Mouse (Mus musculus) liver, embryonic 14.5 days (tissue): ENCODE measurements around the gene Foxn3. TPM values are rescaled to one million over a fixed set of nuclear protein-coding genes. Genes with fewer than 3 reads are reported as not detected.

ENCODE experiments used
- ATAC-seq: fragments of 200-750 bp; cut with Nextera tagmentation; 2 replicates; pipeline ENCODE4 v1.8.0; 2017; ENCODE audit warnings: moderate number of reproducible peaks, mild to moderate bottlenecking, moderate library complexity; ENCODE audit not compliant: insufficient read depth
- DNase-seq, 3 experiments: peaks; one replicate each; pipeline ENCODE4 v3.0.0-alpha.2; 2012 to 2013; ENCODE audit warnings: low read depth in 3 of 3, low spot score in 3 of 3
- H3K27ac ChIP-seq: fragments of 300-500 bp; sonication (generic); 2 replicates; pipeline ENCODE4 v1.5.1; 2014; ENCODE audit warnings: moderate library complexity, mild to moderate bottlenecking, control low read depth, inconsistent platforms
- H3K27me3 ChIP-seq: fragments of 300-500 bp; sonication (generic); 2 replicates; pipeline ENCODE4 v1.6.1; 2014; ENCODE audit warnings: mild to moderate bottlenecking, low read length, moderate library complexity; ENCODE audit not compliant: control insufficient read depth, insufficient read depth
- H3K36me3 ChIP-seq: fragments of 300-500 bp; sonication (generic); replicated peaks from 2 replicates; pipeline ENCODE4 v1.6.1; 2014; ENCODE audit warnings: low read depth; ENCODE audit not compliant: control insufficient read depth, insufficient read depth
- H3K4me1 ChIP-seq, 2 experiments: fragments of 200-500 bp in 1 of 2; fragments of 300-500 bp in 1 of 2; sonication (generic) in 1 of 2; replicated peaks; 2 replicates each; pipeline ENCODE4 v1.6.1; 2012 to 2014; ENCODE audit warnings: antibody characterized with exemption in 1 of 2, inconsistent platforms in 1 of 2, low read length in 1 of 2; ENCODE audit not compliant: control insufficient read depth in 2 of 2, insufficient read depth in 2 of 2
- H3K4me2 ChIP-seq: fragments of 300-500 bp; sonication (generic); 2 replicates; pipeline ENCODE4 v1.6.1; 2014; ENCODE audit warnings: low read depth, mild to moderate bottlenecking, control low read depth, moderate library complexity
- H3K4me3 ChIP-seq, 2 experiments: fragments of 200-500 bp in 1 of 2; fragments of 300-500 bp in 1 of 2; sonication (generic) in 1 of 2; 2 replicates each; pipeline ENCODE4 v1.5.1; 2012 to 2014; ENCODE audit warnings: low read depth in 2 of 2, low read length in 2 of 2, mild to moderate bottlenecking in 2 of 2, control low read depth in 1 of 2, inconsistent platforms in 1 of 2, moderate library complexity in 1 of 2; ENCODE audit not compliant: insufficient read depth in 1 of 2
- H3K9ac ChIP-seq: fragments of 300-500 bp; sonication (generic); replicated peaks from 2 replicates; pipeline ENCODE4 v1.6.1; 2014; ENCODE audit warnings: mild to moderate bottlenecking, control low read depth, moderate library complexity
- H3K9me3 ChIP-seq: fragments of 300-500 bp; sonication (generic); 2 replicates; pipeline ENCODE4 v1.6.1; 2016; ENCODE audit warnings: low read length, mixed read lengths; ENCODE audit not compliant: control insufficient read depth
- CTCF ChIP-seq: IDR thresholded peaks from 2 replicates; pipeline ENCODE4 v1.5.1; 2016; ENCODE audit warnings: antibody characterized with exemption, low read depth, control low read depth
- EP300 ChIP-seq: IDR thresholded peaks from 2 replicates; pipeline ENCODE4 v1.6.1; 2016; ENCODE audit warnings: antibody characterized with exemption, low read depth
- WGBS: fragments of 180-500 bp; shearing (Covaris S2); extraction: QIAGEN DNeasy Blood & Tissue Kit; methylation state at CpG from one replicate; pipeline ENCODE4 v1.1.7; 2014; ENCODE audit not compliant: insufficient replicate concordance; 5-methylcytosine and 5-hydroxymethylcytosine counted together
- polyA plus RNA-seq, 2 experiments: library from polyadenylated mRNA; depleted of rRNA in 1 of 2; stranded (reverse) in 1 of 2; unstranded in 1 of 2; fragments of >200 nt; fragmentation: Nextera tagmentation in 1 of 2; extraction: Ambion mirVana in 1 of 2; gene quantifications; 2 replicates each; pipeline versions ENCODE4 v1.2.1 to v1.2.3; 2012 to 2014

The Foxn3 gene
- polyA plus RNA-seq, 2 experiments: 2.7 to 13.6 TPM

GRCm38 (mm10) chr12:99305324-99305723 is 258.1 kb downstream of the Foxn3 start:
- Histone ChIP-seq H3K9me3 (no peaks in the 10 kb centered on the region), H3K4me3 (no peak overlapping the region), H3K4me2 (no peak overlapping the region), H3K27me3 (no peaks in the 10 kb centered on the region), H3K36me3 (no peaks in the 10 kb centered on the region), H3K4me1 (peaks cover 0 to 16% of the 10 kb centered on the region in 2 experiments; a peak in 2 of 4 replicates), H3K27ac (no peak overlapping the region), H3K9ac (no peak overlapping the region)
- ATAC-seq: no peak
- WGBS: 68% methylated on average over 2 of the region's 2 CpGs
- no peak for DNase-seq
- TF ChIP-seq CTCF (no peak), EP300 (no peak)

GRCm38 (mm10) chr12:99304056-99304455 is 259.3 kb downstream of the Foxn3 start:
- Histone ChIP-seq H3K27me3 (no peaks in the 10 kb centered on the region), H3K9ac (no peak overlapping the region), H3K36me3 (no peaks in the 10 kb centered on the region), H3K4me2 (no peak overlapping the region), H3K9me3 (no peaks in the 10 kb centered on the region), H3K27ac (no peak overlapping the region), H3K4me3 (no peak overlapping the region), H3K4me1 (peaks cover 2 to 14% of the 10 kb centered on the region in 2 experiments; a peak in 2 of 4 replicates)
- no peak for DNase-seq
- 79% methylated on average over 5 of the region's 5 CpGs for WGBS
- TF ChIP-seq EP300: no peak
- TF ChIP-seq CTCF: no peak
- ATAC-seq: no peak

GRCm38 (mm10) chr12:99303581-99303980 is 259.8 kb downstream of the Foxn3 start:
- Histone ChIP-seq H3K27me3 (no peaks in the 10 kb centered on the region), H3K9ac (no peak overlapping the region), H3K4me1 (peaks cover 2 to 16% of the 10 kb centered on the region in 2 experiments; a peak in 2 of 4 replicates), H3K4me2 (no peak overlapping the region), H3K27ac (no peak overlapping the region), H3K4me3 (no peak overlapping the region), H3K9me3 (no peaks in the 10 kb centered on the region), H3K36me3 (no peaks in the 10 kb centered on the region)
- TF ChIP-seq CTCF (no peak), EP300 (no peak)
- 60% methylated on average over 6 of the region's 6 CpGs for WGBS
- ATAC-seq (no peak), DNase-seq (no peak)

- WGBS: 43% methylated on average over 4 of the region's 4 CpGs
Measured at GRCm38 (mm10) chr12:99299900-99300299, 263.5 kb downstream of the Foxn3 start.

GRCm38 (mm10) chr12:99298851-99299600 is 264.4 kb downstream of the Foxn3 start:
- H3K4me1 ChIP-seq: peaks cover 2 to 5% of the 10 kb centered on the region in 2 experiments; a peak in 1 of 4 replicates
- no peaks in the 10 kb centered on the region for H3K36me3 ChIP-seq
- ATAC-seq: no peak
- no peak overlapping the region for H3K9ac ChIP-seq
- WGBS: 69% methylated on average over 12 of the region's 12 CpGs
- no peak for DNase-seq
- H3K4me3 ChIP-seq: no peak overlapping the region
- H3K27ac ChIP-seq: no peak overlapping the region
- no peaks in the 10 kb centered on the region for H3K9me3 ChIP-seq
- no peaks in the 10 kb centered on the region for H3K27me3 ChIP-seq
- no peak for TF ChIP-seq EP300
- TF ChIP-seq CTCF: no peak
- H3K4me2 ChIP-seq: no peak overlapping the region

More at GRCm38 (mm10) chr12:99299900-99300299, 263.5 kb downstream of the Foxn3 start:
- no peak overlapping the region for H3K9ac ChIP-seq
- no peak overlapping the region for H3K27ac ChIP-seq
- H3K4me2 ChIP-seq: no peak overlapping the region
- TF ChIP-seq EP300: no peak
- no peak for TF ChIP-seq CTCF
- H3K4me1 ChIP-seq: peaks cover 2 to 5% of the 10 kb centered on the region in 2 experiments; a peak in 1 of 4 replicates
- ATAC-seq: no peak
- no peak for DNase-seq
- H3K4me3 ChIP-seq: no peak overlapping the region
- no peaks in the 10 kb centered on the region for H3K9me3 ChIP-seq
- H3K27me3 ChIP-seq: no peaks in the 10 kb centered on the region
- no peaks in the 10 kb centered on the region for H3K36me3 ChIP-seq
